In the genomic region with DNA sequence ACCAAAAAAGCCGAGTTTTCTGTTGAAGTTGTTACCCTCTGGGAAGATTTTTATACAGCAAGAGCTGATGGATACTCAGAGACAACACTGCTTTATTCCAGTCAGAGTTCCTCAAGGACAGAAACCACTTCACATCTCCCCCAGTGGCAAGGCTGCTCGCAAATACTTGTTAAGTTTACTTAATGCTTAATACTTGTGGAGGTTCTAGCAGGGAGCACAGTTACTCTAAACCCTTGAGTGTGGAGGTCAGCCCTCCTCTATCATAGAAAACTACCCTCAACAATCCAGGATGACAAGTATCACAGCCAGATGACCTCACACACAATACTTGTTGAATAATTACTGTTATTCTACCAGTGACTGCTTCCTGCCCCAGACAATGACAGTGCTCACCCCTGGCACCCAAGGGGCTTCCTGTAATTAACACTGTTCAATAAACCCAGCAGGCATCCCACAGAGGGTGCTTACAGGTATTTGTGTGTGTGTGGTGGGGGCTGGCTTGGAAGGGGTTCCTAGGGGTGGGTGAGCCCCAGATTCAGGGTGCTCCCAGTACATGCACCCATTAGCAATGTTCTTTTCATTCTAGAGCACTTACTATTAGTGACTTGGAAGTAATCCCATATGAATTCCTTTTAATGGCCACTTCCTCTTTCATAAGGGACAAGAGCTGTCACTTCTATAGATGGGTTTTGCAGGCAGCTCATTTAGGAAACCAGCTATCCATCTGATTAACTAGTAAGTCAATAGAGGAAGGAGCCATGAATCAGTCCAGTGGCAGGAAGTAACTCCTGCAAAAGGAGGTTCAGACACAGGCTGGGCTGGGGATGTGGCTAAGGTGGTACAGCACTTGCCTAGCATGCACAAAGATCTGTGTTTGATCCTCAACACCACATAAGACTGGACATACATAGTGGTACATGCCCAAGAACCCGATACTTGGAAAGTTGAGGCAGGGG, we compare ENCODE assay signal across 18 mouse cellular contexts. TPM values are rescaled to one million over a fixed set of nuclear protein-coding genes. Genes with fewer than 3 reads are reported as not detected.
DNase-seq lines count a peak whose midpoint lies in the region; ATAC-seq and TF ChIP-seq lines count a peak whose summit lies in the region.
"Had no signal": no experiment of that assay in that cellular context is flagged by ENCODE, and none has a peak within 500 bp of the region (broad histone marks: within the 10 kb centered on the region; RNA-seq: fewer than 3 reads in every experiment).

No protein-coding gene starts in this region.

- H3K36me3 ChIP-seq in heart, embryonic 16.5 days (ENCODE audit: control insufficient read depth, insufficient read depth): no peaks in the 10 kb centered on the region
- no peaks in the 10 kb centered on the region for H3K36me3 ChIP-seq in lung, embryonic 15.5 days
- H3K36me3 ChIP-seq: embryonic facial prominence, embryonic 15.5 days; forebrain, embryonic 10.5 days; G1E; hindbrain, embryonic 10.5 days; kidney, embryonic 15.5 days; limb, embryonic 15.5 days; midbrain, embryonic 15.5 days had no signal

- no peak for ATAC-seq in heart, embryonic 16.5 days (replicated peaks; ENCODE audit: extremely low read depth, insufficient read depth, low FRiP score)
- peak; percentile 43; the same call in 1 of the 2 replicates for ATAC-seq in lung, embryonic 15.5 days (ENCODE audit: borderline replicate concordance, extremely low read depth, low FRiP score, low TSS enrichment)
- peak; percentile 65 for ATAC-seq in megakaryocyte progenitor cell, adult 5-6 weeks (replicated peaks; ENCODE audit: poor library complexity)
- ATAC-seq in CD4-positive, CD25-positive, alpha-beta regulatory T cell, adult 4 months: no peak
- ATAC-seq: midbrain, embryonic 15.5 days had no signal

- intact Hi-C loops in heart, postnatal 10 days (cut with DNase I): no loop called here

- 64% methylated on average over 3 of the region's 3 CpGs for WGBS in heart, embryonic 16.5 days
- WGBS in lung, embryonic 15.5 days: 48% methylated on average over 3 of the region's 3 CpGs
- 52% methylated on average over 3 of the region's 3 CpGs for WGBS in lung, adult 2 months

- H3K4me3 ChIP-seq in heart, embryonic 16.5 days (ENCODE audit: low read length): no peak overlapping the region
- H3K4me3 ChIP-seq in lung, embryonic 15.5 days: no peak overlapping the region
- no peak overlapping the region for H3K4me3 ChIP-seq in lung, adult 2 months (replicated peaks; ENCODE audit: extremely low read depth, low read depth, low read length)
- H3K4me3 ChIP-seq: embryonic facial prominence, embryonic 15.5 days; forebrain, embryonic 10.5 days; hindbrain, embryonic 10.5 days; kidney, embryonic 15.5 days; limb, embryonic 15.5 days; midbrain, embryonic 15.5 days had no signal

- no peaks in the 10 kb centered on the region for H3K9me3 ChIP-seq in heart, embryonic 16.5 days (replicated peaks; ENCODE audit: control insufficient read depth, low read length)
- no peaks in the 10 kb centered on the region for H3K9me3 ChIP-seq in lung, embryonic 15.5 days
- H3K9me3 ChIP-seq: embryonic facial prominence, embryonic 15.5 days; forebrain, embryonic 10.5 days; G1E; hindbrain, embryonic 10.5 days; kidney, embryonic 15.5 days; limb, embryonic 15.5 days; midbrain, embryonic 15.5 days had no signal

- no peak for TF ChIP-seq POLR2A in lung, adult 2 months (IDR thresholded peaks at IDR 0.05; ENCODE audit: borderline replicate concordance, extremely low read depth, low read depth, low read length)

- no peak overlapping the region for H3K4me2 ChIP-seq in heart, embryonic 16.5 days (ENCODE audit: low read depth, low read length)
- H3K4me2 ChIP-seq in lung, embryonic 15.5 days: peak overlapping the region; percentile 34
- H3K4me2 ChIP-seq: embryonic facial prominence, embryonic 15.5 days; kidney, embryonic 15.5 days; limb, embryonic 15.5 days; midbrain, embryonic 15.5 days had no signal

- no peak for DNase-seq in heart, adult 18-20 months
- DNase-seq in lung, adult 2 months: no peak
- DNase-seq in heart, postnatal 10 days: peak; percentile 8 to 19
- no peak for DNase-seq in thymus, postnatal 10 days (ENCODE audit: low spot score in 2 of 2)
- DNase-seq: cerebellum, postnatal 10 days; layer of hippocampus, postnatal 36 days; thymus, postnatal 25 days had no signal

- no peaks in the 10 kb centered on the region for H3K27me3 ChIP-seq in heart, embryonic 16.5 days (ENCODE audit: control insufficient read depth, insufficient read depth, low read length)
- H3K27me3 ChIP-seq in lung, embryonic 15.5 days: no peaks in the 10 kb centered on the region
- H3K27me3 ChIP-seq: embryonic facial prominence, embryonic 15.5 days; kidney, embryonic 15.5 days; limb, embryonic 15.5 days; midbrain, embryonic 15.5 days had no signal

- no peak overlapping the region for H3K9ac ChIP-seq in heart, embryonic 16.5 days (ENCODE audit: low read length)
- H3K9ac ChIP-seq in lung, embryonic 15.5 days: no peak overlapping the region
- H3K9ac ChIP-seq: embryonic facial prominence, embryonic 15.5 days; kidney, embryonic 15.5 days; limb, embryonic 15.5 days; midbrain, embryonic 15.5 days had no signal

- TF ChIP-seq CTCF in lung, adult 2 months (IDR thresholded peaks at IDR 0.05; ENCODE audit: insufficient read depth, low read length): no peak

- peaks cover 15% of the 10 kb centered on the region for H3K4me1 ChIP-seq in heart, embryonic 16.5 days (ENCODE audit: control insufficient read depth, insufficient read depth, low read length)
- H3K4me1 ChIP-seq in lung, embryonic 15.5 days: peaks cover 54% of the 10 kb centered on the region
- peaks cover 28% of the 10 kb centered on the region; the same call in 1 of the 2 replicates for H3K4me1 ChIP-seq in lung, adult 2 months (ENCODE audit: control insufficient read depth, insufficient read depth, low read length)
- H3K4me1 ChIP-seq: embryonic facial prominence, embryonic 15.5 days; forebrain, embryonic 10.5 days; hindbrain, embryonic 10.5 days; midbrain, embryonic 15.5 days had no signal

- peak overlapping the region; percentile 60 for H3K27ac ChIP-seq in heart, embryonic 16.5 days (ENCODE audit: low read length)
- H3K27ac ChIP-seq in lung, embryonic 15.5 days: peak overlapping the region; percentile 83
- H3K27ac ChIP-seq: embryonic facial prominence, embryonic 15.5 days; forebrain, embryonic 10.5 days; hindbrain, embryonic 10.5 days; kidney, embryonic 15.5 days; limb, embryonic 15.5 days; midbrain, embryonic 15.5 days had no signal

RNA-seq across cellular contexts. Expression of gene Emp2, which starts 13.3 kb away (rescaled TPM):
- polyA plus RNA-seq in heart, embryonic 16.5 days (2015; fragmentation: Nextera tagmentation; extraction: Ambion mirVana): 56.9 and 64.1 TPM in 2 replicates
- total RNA-seq in heart, adult 18-20 months (2021): 10 to 100 TPM; 31.4 to 34.6 TPM
- polyA plus RNA-seq in lung, embryonic 15.5 days (2015; fragmentation: Nextera tagmentation; extraction: Ambion mirVana): 79.3 and 93.8 TPM in 2 replicates
- 763 and 1,000 TPM in 2 replicates for polyA plus RNA-seq in lung, adult 2 months (2012; rRNA removed)
- 10 to 100 TPM; 42.5 to 46.4 TPM for total RNA-seq in heart, postnatal 10 days (2021)
- total RNA-seq in megakaryocyte progenitor cell, adult 5-6 weeks (2015): not detected in 2 replicates
- 0.07 TPM in 1 of 2 replicates, not detected in the other for total RNA-seq in megakaryocyte progenitor cell, adult 5-6 weeks (2017)
- not detected for polyA plus RNA-seq in CD4-positive, CD25-positive, alpha-beta regulatory T cell, adult 4 months (2017; shearing (Covaris generic))
- polyA plus RNA-seq: G1E had no signal

Comparison
In these comparisons a context has a peak if more than half of its experiments do, and no peak if none do; other contexts are left out.
1. DNase-seq: peak in heart, postnatal 10 days (2 of 2); none in heart, adult 18-20 months (0 of 2), lung, adult 2 months (single experiment) and thymus, postnatal 10 days (0 of 2).
2. ATAC-seq: peak in lung, embryonic 15.5 days (single experiment) and megakaryocyte progenitor cell, adult 5-6 weeks (single experiment); none in heart, embryonic 16.5 days (single experiment) and CD4-positive, CD25-positive, alpha-beta regulatory T cell, adult 4 months (single experiment).
3. RNA of gene Emp2, which starts 13.3 kb away (polyA plus RNA-seq): 763 to 1,000 TPM in lung, adult 2 months, 79.3 to 93.8 TPM in lung, embryonic 15.5 days and 56.9 to 64.1 TPM in heart, embryonic 16.5 days; not detected in CD4-positive, CD25-positive, alpha-beta regulatory T cell, adult 4 months; every median in the first group is over 10 times any median in the second.